Mouse (Mus musculus): ENCODE results near the gene Ebf4.

DNA sequence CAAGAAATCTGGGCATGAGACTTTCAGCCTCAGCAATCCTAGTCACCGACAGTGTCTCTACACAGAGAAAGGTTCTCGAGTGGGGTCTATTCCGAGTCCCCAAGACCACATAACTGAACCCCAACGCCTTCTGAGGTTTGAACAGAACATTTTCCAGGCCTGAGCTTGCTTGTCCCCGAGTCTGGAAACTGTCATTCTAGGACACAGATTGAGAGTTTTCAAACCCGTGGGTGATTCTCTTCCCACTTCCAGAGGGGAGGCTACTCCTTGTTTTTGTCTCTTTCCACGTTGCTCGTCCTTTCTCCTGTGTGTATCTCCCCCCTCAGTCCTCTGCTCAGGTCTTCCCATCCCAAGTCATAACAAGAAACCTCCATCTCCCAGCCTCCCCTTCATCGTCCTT, 2.6 kb downstream of the Ebf4 start:
- TF ChIP-seq CTCF (IDR thresholded peaks at IDR 0.05; ENCODE audit: low read depth), result no peak
- no peak for TF ChIP-seq EP300 (optimal IDR thresholded peaks at IDR 0.05)

Measured in stomach, postnatal 0 days (tissue).